Mouse (Mus musculus) kidney, adult 11 months (tissue): Measurements from ENCODE around the gene Gm973.

Experiments used
- DNase-seq: peaks from one replicate; pipeline ENCODE4 v3.0.0; 2022

The Gm973 gene

DNA sequence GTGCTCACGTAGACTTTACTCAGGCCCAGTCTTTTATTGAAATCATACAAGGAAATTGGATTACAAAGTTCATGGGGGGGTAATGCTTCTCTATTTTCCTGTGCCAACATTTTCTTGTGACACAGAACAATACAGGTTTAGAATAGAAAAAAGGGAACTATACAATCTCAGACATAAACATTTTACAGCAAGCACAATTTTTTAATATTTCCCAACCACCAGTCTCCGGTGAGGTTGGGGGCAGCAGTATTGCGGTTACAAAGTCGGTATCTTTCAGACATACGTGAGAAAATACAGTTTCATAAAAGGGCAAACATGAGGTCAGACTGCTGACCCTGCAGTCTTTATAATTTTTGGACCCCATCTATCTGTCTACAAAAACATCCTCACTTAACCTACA is 20.1 kb upstream of the Gm973 start:
- DNase-seq, result no peak

DNA sequence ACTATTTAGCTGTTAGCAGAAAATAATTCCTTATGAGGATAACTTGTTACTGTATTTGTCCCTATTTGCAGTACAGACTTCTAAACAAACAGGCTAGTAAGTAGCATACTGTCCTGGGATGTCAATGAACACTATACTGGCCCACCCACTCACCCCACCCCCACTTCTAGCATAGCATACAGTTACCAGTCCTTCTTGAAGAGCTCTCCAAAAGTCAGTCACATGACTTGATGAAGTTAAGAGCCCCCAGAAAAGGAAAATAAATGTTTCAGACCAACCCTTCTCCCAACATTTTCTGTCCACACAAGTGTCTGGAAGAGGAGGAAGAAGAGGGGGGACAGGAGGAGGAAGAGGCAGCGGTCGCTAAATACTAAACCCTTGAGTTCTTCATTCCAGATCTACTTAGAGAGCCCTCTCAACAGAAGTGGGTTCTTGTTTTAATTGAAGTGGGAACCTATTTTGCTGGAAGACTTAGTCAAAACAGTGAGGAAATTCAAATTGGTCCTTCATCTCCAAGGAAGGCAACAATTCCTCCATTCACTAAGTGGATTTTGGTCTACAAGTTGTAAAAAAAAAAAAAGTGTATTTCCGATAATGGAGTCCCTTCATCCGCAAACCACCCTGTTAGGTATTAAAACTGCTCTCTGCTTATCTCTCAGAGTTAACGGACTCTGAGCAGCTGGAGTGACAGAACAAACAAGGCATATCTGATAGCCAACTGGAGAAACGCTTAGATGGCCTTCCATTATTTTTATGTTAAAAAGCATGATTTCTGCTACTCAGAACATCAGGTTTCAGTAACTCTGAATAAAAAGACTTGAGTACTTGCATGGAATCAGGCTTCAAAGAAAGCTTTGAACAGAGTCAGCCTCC is 18.1 kb upstream of the Gm973 start:
- DNase-seq, result no peak

DNA sequence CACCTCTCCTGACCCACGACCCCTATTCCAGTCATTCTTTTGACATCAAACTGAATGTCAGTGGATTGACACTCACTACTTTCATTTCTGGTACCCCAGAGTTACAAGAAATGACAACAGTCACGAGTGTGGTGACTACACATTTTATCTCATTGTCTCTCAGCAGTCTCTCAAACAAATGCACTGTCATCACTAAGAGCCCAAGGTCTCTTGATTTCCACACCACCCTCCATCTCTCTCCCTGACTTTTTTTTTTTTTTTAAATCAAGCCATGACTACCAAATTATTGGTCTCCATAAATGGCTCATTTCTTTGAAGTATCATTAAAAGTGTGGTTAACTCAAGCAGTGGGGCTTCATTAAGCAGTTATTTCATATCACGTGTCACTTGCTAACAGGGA is 16.7 kb upstream of the Gm973 start:
- DNase-seq, result no peak

DNA sequence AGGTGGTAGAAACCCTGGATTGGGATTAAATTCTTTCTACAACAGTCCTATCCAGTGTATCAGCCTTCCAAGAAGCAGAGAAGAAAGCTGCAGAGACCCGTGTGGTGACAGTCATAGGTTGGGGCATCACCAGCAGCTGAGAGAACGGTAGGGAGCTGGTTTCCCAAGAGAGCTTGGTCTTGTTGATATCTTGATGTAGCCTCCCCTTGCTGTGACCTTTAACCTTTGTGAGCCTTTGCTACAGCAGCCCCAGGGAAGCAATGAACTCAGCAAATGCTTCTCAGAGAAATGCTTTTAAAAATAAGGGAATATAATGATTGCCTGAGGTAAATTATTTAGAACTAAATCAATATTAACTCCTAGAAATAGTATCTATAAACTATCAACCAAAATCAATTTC is 13.7 kb upstream of the Gm973 start:
- DNase-seq, result no peak

DNA sequence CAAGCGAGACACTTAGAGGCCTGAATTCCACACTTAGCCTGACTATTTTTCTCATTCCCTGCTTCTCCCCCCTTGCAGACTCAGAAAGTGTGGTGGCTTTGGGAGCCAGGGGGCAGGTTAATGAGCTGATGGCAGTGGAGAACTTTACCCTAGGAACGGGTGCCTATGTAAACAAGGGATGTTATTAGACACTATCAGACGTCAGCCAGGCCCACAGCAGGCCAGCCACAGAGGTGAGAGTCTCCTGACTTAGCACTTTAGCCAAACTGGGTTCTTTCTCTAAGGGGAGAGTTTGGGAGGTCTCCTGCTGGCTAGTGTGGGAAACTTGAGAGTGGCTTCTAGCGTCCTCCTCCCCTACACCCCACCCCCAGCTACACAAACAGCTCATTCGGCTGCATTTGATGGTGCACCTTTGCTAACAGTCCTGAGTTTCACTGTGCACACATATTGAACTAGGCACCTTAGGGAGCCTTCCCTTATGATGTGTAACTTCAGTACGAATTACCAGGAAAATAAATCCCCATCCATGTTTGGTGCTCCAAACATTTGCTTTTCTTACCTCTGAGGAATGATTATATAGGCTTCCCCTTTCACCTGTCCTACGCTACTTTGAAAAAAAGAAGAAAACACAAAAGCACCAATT is 12.3 kb upstream of the Gm973 start:
- no peak for DNase-seq

DNA sequence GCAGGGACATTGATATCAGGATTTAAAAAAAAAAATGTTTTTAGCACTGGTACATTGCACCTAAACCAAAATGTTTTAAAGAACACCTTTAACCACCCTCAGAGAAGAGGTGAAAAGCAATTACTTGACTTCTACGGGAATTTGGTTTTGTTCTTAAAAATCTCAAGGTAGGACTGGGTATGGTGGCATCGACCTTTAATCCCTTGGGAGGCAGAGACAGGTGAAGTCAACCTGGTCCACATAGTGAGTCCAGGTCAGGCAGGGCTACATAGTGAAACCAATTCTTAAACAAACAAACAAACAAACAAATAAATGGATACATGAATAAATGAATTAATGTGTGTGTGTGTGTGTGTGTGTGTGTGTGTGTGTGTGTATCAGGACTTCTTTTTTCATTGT is 11.8 kb upstream of the Gm973 start:
- DNase-seq, result no peak

DNA sequence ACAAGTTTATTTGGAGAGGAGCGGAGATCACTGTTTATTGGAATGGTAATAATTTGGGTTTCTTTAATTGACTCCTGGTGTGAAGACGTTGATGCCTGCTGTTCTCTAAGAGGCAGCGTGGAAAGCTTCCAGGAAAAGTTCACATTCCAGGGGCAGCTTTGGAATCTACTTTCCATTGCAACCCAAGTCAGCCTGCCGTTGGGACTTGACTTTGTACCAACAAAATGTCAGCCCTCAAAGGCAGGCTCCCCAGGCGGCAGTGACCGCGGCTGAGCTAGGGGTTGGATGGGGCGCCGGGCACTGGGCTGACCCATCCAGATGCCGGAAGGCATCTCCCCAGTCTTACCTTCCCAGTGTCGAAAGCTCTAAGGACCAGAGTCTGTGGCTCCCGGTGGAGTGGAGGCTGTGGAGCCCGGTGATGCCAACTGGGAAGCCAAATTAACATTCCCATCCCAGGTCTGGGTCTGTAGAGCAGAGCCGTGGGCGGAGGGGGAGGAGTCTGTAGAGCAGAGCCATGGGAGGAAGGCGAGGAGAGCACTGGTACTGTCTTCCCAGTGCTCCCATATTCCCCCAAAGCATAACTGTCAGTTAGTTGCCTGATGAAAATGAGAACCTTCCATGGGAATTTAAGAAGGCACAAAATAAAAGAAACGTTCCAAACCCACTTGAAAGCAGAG is 7.5 kb upstream of the Gm973 start:
- DNase-seq, result peak; percentile 14

DNA sequence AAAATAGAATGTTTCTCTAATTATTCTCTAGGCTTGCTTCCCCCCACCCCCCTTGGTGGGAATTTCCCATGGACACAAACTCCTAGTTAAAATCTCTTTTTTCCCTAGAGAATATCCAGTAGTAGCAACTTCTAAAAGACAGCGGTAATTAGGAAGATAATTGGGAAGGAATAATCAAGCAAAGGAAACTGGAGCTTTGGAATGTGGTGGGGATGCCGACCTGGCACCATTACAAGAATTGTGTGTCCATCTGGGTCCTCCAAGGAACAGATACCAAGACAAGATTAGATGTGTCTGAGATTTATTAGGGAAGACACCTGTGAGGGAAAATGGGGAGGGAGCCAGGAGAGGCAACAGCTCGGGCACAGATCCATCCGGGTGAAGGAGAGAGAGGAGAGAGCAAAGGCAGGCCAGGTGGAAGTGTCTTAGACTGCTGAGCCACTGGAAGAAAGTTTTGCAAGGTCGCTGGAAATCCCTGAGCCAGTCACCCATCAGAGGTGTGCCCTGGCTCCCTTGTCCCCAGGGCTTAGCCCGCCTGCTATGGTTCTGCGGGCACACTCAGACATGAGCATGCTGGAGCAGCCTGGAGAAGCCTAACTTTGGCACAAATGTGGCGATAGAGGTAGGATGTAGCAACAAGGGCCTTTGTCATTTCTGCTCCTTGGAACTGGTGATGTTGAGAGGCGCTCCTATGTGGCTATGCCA is 4.3 kb upstream of the Gm973 start:
- DNase-seq, result no peak

DNA sequence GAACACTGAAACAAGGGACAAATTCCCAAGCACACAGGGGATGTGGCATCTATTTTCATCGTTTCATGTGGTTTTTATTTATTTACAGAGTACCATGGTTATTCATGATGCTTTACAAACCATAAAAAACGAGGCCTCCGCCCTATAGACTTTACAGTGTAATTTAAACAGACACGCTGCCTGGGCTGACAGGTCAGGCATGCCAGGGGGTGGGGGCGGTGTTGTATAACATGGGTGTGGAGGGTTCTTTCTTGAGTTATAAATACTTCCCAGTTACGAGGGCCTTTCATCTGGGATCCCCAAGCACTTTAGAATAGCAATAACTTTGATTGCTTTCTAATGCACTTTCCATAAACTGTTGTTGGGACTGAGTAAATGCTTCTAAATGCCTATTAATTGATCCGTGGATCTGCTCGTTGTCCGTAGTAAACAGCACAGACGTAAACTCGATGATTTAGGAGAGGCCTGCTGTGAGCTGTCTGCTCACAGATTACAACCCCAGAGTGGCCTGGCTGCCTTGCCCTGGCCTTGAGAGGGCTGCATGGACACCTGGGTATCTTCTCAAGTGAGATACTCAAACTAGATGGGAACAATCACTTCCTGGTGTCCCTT is 4.3 kb downstream of the Gm973 start:
- DNase-seq, result no peak

DNA sequence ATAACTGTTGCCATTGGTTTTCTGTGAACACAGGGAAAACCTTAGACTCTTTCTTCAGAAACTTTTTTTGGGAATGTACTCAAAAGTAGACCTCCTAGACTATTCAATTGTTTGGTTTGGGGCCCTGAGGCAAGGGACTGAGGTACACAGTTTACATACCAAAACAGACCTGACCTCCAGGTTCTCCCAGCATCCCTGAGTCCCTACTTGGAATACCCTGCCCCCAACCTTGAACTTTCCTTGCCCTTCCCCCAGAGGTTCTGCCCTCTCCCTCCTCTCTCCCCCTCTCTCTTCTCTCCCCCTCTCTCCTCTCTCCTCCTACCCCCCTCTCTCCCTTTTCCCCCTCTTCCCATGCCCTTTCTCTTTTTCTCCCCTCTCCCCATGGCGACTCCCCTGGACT is 6.4 kb downstream of the Gm973 start:
- DNase-seq, result no peak

DNA sequence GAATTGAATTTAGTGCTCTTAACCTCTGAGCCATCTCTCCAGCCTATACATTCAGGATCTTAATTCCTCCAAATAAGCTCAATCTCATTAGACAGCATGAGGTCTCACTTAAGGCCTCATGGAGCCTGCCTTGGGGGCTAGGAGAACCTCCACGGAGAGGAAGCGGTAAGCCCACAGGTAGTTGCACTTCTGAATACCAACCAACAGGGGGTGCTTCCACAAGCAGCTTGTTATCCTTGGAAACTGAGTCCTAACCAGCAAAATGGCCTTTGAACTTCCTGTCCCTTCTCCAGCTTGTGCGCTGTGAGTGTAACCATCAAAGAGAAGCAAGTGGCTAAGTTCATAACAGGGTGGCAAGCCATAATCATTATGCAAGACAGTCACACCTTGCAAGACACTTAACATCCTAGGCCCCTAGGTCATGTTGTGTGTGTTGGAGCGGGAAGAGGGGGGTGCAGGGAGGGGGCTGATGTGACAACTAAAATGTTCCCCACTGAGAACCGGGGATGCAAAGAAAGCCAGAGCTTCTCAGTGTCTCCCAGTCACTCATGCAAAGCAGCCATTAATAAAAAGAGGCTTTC is 7.4 kb downstream of the Gm973 start:
- no peak for DNase-seq

DNA sequence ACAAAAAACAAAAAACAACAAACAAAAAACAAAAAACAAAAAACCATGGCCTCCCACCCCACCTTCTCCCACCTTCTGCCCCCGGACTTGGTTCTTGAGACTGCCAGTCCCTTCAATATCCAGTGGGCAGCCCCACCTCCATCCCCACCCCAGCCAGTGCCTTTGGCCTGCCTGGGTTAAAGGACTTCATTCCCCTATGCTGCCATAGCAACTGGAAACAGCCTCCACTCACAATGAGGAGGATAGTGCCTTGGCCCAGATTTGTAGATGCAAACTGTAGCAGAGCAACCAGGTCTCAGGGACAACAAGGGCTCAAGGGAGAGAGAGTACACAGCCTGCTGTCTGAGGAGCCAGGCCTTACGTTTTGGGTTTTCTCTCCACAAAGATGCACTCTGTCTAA is 8.0 kb downstream of the Gm973 start:
- DNase-seq, result no peak

DNA sequence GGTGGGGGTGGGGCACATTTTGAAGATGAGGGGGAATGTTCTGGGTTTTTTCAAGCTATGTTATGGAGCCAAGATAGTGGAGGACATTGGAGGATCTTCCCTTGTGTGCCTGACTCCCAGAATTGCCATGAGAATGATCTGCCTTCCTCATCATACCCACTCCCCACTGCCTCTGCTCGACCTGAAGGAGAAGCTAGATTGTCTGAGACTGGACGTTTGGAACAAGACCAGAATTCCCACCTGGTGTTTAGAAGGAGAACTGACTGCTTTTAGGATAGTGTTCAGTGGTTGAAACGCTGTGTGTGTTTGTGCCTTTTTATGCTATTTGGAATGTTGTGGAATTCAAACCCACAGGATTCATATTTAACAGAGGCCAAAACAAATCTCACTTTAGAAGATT is 8.7 kb downstream of the Gm973 start:
- no peak for DNase-seq

DNA sequence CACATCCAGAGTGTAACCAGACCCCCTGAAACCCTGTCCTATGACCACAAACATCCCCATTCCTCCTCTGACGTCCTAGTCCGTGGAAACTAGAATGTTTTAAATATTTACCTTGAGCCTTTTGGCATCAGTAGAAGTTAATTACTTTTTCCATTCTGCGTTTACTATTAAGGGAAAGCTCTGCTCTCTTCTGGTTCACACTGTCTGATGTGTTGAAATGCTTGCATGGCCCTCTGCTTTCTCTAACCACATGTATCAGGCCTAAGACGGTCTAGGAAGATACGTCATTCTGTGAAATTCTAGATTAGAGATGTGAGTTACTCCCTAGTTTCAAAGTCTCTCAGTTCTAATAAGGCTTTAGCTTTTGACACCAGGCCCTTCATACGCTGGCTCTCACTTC is 11.2 kb downstream of the Gm973 start:
- no peak for DNase-seq

DNA sequence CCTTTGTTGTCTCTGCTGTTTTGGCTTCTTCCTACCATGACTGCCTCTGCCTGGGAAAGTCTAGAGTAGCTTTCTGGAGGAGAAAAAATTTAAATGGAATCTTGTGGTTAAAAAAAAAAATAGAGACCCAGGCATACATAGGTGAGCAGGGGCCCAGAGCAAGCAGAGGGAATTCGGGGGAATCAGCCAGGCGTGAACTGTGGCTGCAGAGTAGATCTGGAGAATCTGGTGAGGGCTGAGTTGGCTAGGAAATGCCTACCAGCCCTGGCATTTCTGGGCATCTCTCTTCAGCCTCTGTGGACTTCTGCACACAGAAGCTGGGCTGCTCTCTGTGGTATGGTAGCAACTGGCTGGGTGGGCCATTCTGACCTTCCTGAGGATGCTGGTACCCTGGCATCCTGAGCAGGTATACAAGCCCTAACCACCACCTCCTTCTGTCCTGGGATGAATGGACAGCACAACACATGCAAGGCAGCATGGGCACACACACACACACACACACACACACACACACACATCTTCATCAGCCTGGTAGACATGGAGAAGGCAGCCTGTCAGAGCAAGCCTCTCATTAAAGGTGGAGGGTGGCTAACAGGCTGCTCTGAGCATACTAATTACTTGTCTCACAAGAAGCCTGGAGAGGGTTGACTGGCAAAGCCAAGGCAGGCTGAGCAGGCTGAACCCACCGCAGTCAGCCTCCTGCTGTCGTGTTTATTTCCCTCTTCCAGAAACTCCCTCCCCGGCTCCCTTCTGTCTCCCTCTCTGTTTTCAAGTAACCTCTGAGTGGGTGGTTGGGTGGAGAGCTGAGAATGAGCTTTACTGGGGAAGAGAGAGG is 19.1 kb downstream of the Gm973 start:
- DNase-seq, result no peak

DNA sequence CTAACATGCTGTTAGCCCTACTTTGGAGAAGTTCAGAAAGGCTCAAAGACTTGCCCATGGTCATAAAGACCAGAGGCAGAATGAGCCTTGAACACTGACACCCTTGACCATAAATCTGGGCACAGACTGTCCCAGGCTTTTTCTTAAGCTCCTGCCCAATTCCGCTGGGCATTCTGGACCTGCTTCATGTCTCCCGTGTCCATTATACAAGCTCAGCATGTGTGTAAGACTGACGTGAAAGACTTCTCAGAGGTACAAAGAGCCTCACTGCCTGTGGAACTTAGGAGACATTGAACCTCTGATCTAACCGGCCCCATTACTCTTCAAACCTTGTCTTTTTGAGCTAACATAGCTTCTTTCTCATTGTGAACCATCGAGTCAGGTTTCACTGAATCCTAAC is 22.3 kb downstream of the Gm973 start:
- DNase-seq, result no peak

DNA sequence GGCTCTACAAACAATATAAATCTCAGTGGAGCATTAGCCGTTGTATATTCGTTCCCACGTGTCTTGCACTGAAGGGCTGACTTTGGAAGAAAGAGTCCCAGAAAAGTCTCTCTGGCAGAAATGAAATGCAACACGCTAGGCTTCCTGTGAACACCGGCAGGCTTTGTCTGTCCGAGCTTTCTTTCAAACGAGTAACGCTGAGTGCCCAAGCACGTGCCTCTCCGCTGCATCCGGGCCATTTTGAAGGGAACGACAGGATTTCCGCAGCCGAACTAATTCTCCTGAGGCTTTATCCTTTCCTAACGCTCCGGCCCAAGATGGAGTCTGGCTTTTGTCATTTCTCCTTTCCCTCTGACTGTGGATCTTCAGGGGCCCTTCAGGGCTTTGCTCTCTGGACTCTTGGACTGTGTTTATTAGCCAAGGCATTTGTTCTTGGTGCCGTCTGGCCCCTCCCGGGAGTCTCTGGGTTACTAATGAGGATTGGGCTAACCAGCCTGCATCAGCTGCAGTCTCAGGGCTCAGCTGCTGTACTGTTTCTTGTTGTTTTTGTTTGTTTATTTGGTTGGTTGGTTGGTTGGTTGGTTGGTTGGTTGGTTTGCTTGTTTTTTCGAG is 24.6 kb downstream of the Gm973 start:
- no peak for DNase-seq

DNA sequence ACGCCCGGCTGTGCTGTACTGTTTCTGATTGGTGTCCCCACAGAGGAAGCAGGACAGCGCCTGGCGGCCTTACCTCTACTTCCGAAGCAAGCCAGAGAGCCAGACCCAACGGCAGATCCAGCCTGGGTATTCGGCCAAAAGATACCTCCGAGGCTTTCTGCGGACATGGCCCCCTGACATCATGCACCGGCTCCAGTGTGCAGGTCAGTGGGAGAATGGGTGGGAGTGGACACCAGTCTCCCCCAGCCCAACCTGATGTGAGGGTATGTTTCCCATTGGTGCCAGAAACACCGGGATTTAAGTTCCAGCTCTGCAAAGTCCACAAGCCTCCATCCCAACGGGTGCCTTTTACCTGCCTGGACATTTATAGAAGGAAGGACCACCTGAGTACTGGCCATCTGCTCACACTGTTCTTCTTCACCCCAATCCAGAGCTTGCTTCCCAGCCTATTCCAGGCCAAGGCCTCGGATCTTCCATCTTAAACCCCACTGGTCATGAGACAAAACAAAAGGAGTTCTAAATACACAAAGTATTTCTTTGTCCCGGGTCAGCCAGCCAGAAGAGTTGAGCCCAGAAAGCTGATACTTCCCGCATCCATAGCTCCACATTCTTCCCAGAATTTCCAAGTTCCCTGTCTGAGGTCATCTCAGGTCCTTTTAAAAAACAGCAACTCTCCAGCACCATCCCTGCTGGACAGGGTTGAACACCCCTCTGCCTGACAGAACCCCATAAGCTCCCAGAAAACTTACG is 25.4 kb downstream of the Gm973 start:
- no peak for DNase-seq

DNA sequence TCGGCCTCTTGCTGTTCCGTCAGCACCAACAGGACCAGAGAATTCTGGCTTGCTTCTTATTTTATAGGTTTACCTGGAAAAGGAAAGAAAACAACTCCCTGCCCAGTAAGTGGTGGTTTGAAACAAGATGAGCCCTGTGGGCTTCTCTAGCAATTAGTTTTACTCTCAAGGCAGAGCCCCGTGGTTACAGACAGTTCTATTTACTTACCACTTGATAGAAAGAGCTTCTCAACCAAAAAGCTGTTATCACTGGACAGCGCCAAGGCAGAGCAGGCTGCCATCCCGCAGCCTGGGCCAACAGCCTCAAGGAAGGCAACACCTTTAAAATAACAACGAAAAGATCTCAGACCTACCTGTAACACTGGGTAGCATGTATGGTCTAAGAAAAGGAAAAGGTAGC is 26.2 kb downstream of the Gm973 start:
- DNase-seq, result no peak

DNA sequence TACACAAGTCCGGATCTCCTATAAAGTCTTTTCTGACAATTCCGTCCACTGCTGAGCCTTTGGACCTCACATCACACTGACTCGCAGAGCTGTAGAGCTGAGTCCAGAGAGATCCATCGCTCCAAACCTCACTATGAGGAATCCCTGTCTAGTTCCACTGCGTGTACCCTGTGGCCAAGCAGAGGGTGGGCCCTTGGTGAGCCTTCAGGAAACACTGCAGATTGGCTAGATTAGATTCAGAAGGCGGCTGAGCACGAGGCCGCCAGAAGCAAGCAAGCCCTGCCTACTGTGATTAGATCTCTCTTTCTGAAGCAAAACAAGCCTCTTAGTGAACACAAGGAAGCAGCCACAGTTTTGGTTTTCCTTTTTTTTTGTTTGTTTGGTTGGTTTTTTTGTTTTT is 27.8 kb downstream of the Gm973 start:
- peak; percentile 8 for DNase-seq

DNA sequence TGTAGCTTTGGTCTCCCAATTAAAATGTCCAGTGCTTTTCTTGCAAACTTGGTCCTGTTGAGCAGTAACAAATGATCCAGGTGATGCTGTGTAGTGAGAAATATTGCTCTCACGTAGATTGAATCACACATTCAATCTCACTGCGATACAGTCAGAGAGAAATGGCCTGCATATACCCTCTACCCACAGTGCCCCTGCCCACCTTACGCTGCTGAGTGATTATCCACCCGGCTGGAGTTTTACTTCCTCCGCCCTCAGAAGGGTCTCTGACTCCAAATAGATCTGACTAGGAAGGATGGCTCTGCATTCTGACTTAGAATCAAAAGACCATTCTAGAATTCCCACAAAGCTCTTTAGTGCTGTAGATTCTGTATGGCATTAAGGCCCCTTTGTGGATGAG is 32.4 kb downstream of the Gm973 start:
- no peak for DNase-seq
